Mouse (Mus musculus) heart, embryonic 15.5 days (tissue): ENCODE data around the gene Pitpna. TPM values are rescaled to one million over a fixed set of nuclear protein-coding genes. Genes with fewer than 3 reads are reported as not detected.
"Not testable (repeated sequence)": the region's sequence is repeated elsewhere in the genome, so short reads cannot be mapped to it uniquely, and the experiment has no call there.

ENCODE experiments used
- ATAC-seq: fragments of 200-750 bp; cut with Nextera tagmentation; replicated peaks from 2 replicates; pipeline ENCODE4 v1.8.0; 2017; ENCODE audit warnings: low read depth, moderate TSS enrichment; ENCODE audit not compliant: insufficient number of reproducible peaks, insufficient read depth, low FRiP score
- H3K27ac ChIP-seq: fragments of 300-500 bp; sonication (generic); 2 replicates; pipeline ENCODE4 v1.5.1; 2015; ENCODE audit warnings: mild to moderate bottlenecking, inconsistent platforms
- H3K27me3 ChIP-seq: fragments of 300-500 bp; sonication (generic); 2 replicates; pipeline ENCODE4 v1.6.1; 2015; ENCODE audit warnings: inconsistent platforms
- H3K36me3 ChIP-seq: fragments of 300-500 bp; sonication (generic); 2 replicates; pipeline ENCODE4 v1.6.1; 2015; ENCODE audit warnings: mild to moderate bottlenecking, inconsistent platforms
- H3K4me1 ChIP-seq: fragments of 300-500 bp; sonication (generic); replicated peaks from 2 replicates; pipeline ENCODE4 v1.6.1; 2015; ENCODE audit warnings: inconsistent platforms
- H3K4me2 ChIP-seq: fragments of 300-500 bp; sonication (generic); 2 replicates; pipeline ENCODE4 v1.6.1; 2015; ENCODE audit warnings: inconsistent platforms, mild to moderate bottlenecking, moderate library complexity
- H3K4me3 ChIP-seq: fragments of 300-500 bp; sonication (generic); 2 replicates; pipeline ENCODE4 v1.5.1; 2015; ENCODE audit warnings: mild to moderate bottlenecking, inconsistent platforms
- H3K9ac ChIP-seq: fragments of 300-500 bp; sonication (generic); 2 replicates; pipeline ENCODE4 v1.6.1; 2015; ENCODE audit warnings: mild to moderate bottlenecking, inconsistent platforms
- H3K9me3 ChIP-seq: fragments of 300-500 bp; sonication (generic); replicated peaks from 2 replicates; pipeline ENCODE4 v1.6.1; 2016; ENCODE audit warnings: inconsistent platforms
- WGBS: fragments of 180-500 bp; shearing (Covaris S2); methylation state at CpG from one replicate; pipeline ENCODE4 v1.1.7; 2015; ENCODE audit warnings: mixed read lengths; 5-methylcytosine and 5-hydroxymethylcytosine counted together
- polyA plus RNA-seq: library from polyadenylated mRNA; unstranded; fragments of >200 nt; fragmentation: Nextera tagmentation; extraction: Ambion mirVana; gene quantifications from 2 replicates; pipeline ENCODE4 v1.2.1, GENCODE M21; 2015

Pitpna gene
- polyA plus RNA-seq, 1 experiment from 2014 or later, result 63.4 TPM

DNA sequence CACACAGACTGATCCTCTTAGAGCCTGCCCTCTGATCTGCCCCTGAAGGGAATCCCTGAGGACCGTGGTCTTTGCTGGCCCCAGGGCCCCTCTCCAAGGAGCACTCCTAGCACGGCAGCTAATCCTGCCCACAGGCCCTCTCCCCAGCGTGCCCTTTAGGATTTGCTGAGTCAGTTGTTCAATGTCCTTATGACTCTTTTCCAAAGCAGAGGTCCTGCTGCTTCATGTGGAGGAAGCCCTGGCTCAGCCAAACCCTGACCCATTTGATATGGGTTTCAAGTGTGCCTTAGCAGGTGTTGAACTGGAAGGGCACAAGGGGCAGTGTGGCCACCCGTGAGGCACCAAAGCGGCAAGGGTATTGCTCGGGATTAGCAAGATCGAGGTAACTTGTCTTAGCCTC is 7.9 kb downstream of the Pitpna start:
- Histone ChIP-seq H3K27ac (no peak overlapping the region; the same call in 1 of the 2 replicates), H3K27me3 (no peaks in the 10 kb centered on the region), H3K4me3 (no peak overlapping the region), H3K36me3 (peaks cover 36% of the 10 kb centered on the region), H3K9me3 (no peaks in the 10 kb centered on the region), H3K4me2 (no peak overlapping the region), H3K9ac (no peak overlapping the region), H3K4me1 (peaks cover 27% of the 10 kb centered on the region)
- no peak for ATAC-seq
- 77% methylated on average over 7 of the region's 7 CpGs for WGBS

DNA sequence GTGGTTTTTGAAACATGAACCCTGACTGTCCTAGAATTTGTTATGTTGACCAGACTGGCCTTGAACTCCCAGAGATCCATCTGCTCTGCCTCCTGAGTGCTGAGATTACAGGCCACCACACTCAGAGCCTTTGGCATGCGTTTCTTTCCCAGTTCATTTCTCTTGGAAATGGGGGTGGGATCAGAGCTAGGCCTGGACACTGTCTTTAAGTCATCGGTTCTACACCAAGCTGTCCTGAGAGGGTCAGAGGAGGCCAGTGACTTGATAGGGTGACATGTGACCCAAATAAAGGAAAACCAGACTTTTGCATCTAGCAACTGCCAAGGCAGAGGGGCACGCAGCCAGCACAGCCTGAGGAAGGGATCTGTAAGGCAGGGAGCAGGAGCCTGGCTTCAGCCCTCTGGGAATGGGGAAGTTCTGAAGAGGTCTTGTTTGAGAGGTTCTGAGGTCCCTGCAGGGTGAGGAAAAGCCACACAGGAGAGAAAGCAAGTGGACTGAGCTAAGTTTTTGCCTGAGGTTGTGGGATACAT is 8.9 kb downstream of the Pitpna start:
- Histone ChIP-seq H3K9me3 (no peaks in the 10 kb centered on the region), H3K27me3 (no peaks in the 10 kb centered on the region), H3K9ac (no peak overlapping the region), H3K4me2 (no peak overlapping the region), H3K4me3 (no peak overlapping the region), H3K4me1 (peaks cover 27% of the 10 kb centered on the region), H3K27ac (0 out of 2 replicates have a peak overlapping the region, but pooled peaks have one; percentile 15), H3K36me3 (peaks cover 46% of the 10 kb centered on the region)
- ATAC-seq, result 0 out of 2 replicates have a peak, but pooled peaks have one; percentile 24
- WGBS, result 55% methylated on average over 3 of the region's 3 CpGs

DNA sequence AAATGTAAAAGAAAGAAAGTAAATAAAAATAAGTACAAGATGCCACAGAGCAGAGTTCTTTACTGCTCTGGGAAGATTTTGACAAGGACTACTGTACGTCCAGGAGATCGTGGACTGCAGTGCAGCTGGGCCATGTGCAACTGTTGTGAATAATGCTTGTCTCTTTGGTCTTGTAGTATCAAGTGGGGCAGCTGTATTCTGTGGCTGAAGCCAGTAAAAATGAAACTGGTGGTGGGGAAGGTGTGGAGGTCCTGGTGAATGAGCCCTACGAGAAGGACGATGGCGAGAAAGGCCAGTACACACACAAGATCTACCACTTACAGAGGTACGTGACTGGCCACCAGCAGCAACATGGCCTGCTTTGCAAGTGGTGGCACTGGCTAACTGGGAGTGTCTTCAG is 10.1 kb downstream of the Pitpna start:
- Histone ChIP-seq H3K4me3 (no peak overlapping the region), H3K9me3 (no peaks in the 10 kb centered on the region), H3K36me3 (peaks cover 50% of the 10 kb centered on the region), H3K27ac (0 out of 2 replicates have a peak overlapping the region, but pooled peaks have one; percentile 36), H3K4me2 (no peak overlapping the region), H3K9ac (no peak overlapping the region), H3K27me3 (no peaks in the 10 kb centered on the region), H3K4me1 (peaks cover 22% of the 10 kb centered on the region)
- 92% methylated on average over 6 of the region's 6 CpGs for WGBS
- no peak for ATAC-seq

DNA sequence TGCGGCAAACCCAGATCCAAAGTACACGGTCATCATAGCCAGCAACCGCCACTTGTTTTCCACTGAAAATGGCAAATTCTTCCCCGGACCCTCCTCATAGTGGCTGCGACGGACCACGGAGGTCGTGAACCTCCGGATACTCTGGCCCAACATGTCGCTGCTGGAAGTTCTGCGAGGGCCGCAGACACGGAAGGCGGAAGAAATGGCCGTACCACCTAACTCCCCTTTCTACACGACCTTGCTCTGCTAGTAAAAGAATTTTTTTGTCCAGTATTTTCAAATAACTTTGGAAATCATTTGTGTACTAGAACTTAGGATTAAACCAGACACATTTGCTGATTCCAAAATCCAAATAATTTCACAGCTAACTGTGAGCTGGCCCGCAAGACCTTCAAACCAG is 11.9 kb downstream of the Pitpna start:
- H3K9ac ChIP-seq, H3K27me3 ChIP-seq, H3K9me3 ChIP-seq, H3K27ac ChIP-seq, H3K4me3 ChIP-seq, H3K4me2 ChIP-seq, ATAC-seq: not testable (repeated sequence)
- H3K36me3 ChIP-seq, result peaks cover 54% of the 10 kb centered on the region
- WGBS, result 93% methylated on average over 17 of the region's 17 CpGs
- peaks cover 22% of the 10 kb centered on the region for H3K4me1 ChIP-seq

DNA sequence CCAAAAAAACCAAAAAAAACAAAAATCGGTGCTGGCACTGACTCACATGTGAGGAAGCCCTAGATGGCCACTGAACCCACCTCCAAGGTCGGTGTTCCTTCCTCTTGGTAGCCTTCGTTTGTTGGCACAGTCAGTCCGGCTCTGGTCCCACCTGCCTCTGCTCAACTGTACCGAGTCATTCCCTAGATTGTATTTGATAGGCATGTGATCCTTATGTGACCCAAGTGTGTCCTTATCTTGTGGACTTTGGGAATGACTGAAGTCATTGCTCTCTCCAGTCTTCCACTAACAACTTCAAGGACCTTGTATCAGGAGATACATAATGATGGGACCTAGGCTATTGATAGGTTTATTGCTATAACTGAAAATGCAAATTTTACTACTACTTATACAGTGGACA is 16.9 kb downstream of the Pitpna start:
- Histone ChIP-seq H3K4me2 (no peak overlapping the region), H3K9me3 (no peaks in the 10 kb centered on the region), H3K9ac (no peak overlapping the region), H3K4me1 (no peaks in the 10 kb centered on the region), H3K4me3 (no peak overlapping the region), H3K27ac (no peak overlapping the region), H3K36me3 (peaks cover 67% of the 10 kb centered on the region), H3K27me3 (no peaks in the 10 kb centered on the region)
- ATAC-seq, result no peak
- WGBS, result 79% methylated on average over 5 of the region's 5 CpGs

DNA sequence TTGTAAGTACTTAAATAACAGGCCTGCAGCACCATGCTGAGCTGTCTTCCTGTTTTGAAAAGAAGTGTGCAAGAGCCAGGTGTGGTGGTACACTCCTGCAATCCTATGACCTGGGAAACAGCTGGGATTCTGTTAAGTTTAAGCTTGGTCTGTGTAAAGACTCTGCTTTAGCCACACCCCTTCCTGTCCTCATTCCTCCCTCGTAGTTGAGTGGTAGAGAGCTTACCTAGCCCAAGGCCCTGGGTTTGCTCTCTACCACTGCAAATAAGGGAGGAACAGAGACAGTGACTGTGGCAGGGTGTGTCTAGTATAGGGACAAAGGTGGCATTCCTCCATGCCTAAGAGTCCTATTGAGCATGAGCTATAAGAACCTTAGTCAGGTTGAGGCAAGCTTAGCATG is 17.4 kb downstream of the Pitpna start:
- Histone ChIP-seq H3K9me3 (no peaks in the 10 kb centered on the region), H3K36me3 (peaks cover 68% of the 10 kb centered on the region), H3K27ac (no peak overlapping the region), H3K4me3 (no peak overlapping the region), H3K9ac (no peak overlapping the region), H3K4me1 (no peaks in the 10 kb centered on the region), H3K4me2 (no peak overlapping the region), H3K27me3 (no peaks in the 10 kb centered on the region)
- WGBS, result 50% methylated on average over 1 of the region's 1 CpGs
- ATAC-seq, result no peak

DNA sequence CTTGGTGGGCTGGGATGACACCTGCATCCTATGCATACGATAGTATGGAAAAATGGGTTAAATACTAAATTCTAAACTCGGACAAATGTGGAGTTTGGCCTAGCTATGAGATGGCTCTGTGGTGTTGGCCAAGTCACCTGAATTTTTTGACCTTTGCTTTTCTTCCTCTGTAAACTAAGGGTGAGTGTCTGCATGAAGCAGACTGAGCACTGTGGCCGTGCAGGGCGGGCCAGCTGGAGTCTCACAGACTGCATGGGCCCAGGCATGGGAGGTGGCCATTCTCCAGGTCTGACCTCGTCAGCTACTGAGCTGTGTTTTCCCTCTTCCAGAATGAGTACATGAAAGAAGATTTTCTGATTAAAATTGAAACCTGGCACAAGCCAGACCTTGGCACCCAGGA is 20.9 kb downstream of the Pitpna start:
- WGBS, result 91% methylated on average over 5 of the region's 5 CpGs
- H3K4me1 ChIP-seq, result no peaks in the 10 kb centered on the region
- no peaks in the 10 kb centered on the region for H3K27me3 ChIP-seq
- no peak overlapping the region for H3K4me2 ChIP-seq
- H3K27ac ChIP-seq, result no peak overlapping the region
- H3K36me3 ChIP-seq, result peaks cover 57% of the 10 kb centered on the region
- H3K9ac ChIP-seq, result no peak overlapping the region
- no peak for ATAC-seq
- H3K4me3 ChIP-seq, result no peak overlapping the region
- no peaks in the 10 kb centered on the region for H3K9me3 ChIP-seq

DNA sequence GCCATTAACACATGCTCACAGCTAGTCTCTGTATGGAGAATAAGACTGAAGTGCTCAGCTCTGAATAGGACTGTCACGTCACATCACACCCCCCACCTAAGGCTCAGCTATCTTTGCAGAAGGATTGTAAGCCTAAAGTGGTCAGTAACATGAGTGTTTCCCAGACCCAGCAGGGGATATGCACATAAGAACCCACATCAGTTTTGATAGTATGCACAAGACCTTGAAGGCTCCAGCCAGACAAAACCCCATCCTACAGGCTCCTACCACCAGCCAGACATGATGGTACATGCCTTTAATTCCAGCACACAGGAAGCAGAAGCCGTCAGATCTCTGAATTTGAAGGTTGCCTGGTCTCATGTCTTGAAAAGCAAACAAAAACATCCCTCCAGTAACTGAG is 22.1 kb downstream of the Pitpna start:
- 77% methylated on average over 2 of the region's 2 CpGs for WGBS
- ATAC-seq, result no peak

DNA sequence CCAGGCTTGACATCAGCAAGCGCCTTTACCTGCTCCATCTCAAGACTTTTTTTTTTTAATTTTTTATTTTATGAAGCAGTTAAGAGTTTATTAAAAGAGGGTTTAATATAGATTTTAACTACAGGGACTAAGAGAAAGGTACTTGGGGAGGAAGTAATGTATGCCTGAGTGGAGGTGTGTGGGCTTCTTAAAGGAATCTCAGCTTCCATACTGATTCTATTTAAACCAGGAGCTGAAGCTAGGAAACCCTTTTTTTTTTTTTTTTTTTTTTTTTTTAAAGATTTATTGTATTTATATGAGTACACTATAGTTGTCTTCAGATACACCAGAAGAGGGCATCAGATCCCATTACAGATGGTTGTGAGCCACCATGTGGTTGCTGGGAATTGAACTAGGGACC is 26.9 kb downstream of the Pitpna start:
- WGBS, result 98% methylated on average over 1 of the region's 1 CpGs
- Histone ChIP-seq H3K4me1 (peaks cover 1% of the 10 kb centered on the region; the same call in 1 of the 2 replicates), H3K4me2 (no peak overlapping the region), H3K36me3 (peaks cover 69% of the 10 kb centered on the region), H3K9me3 (no peaks in the 10 kb centered on the region), H3K27ac (no peak overlapping the region), H3K4me3 (no peak overlapping the region), H3K27me3 (no peaks in the 10 kb centered on the region), H3K9ac (no peak overlapping the region)
- no peak for ATAC-seq

More for the DNA sequence above, 22.1 kb downstream of the Pitpna start:
- H3K27ac ChIP-seq, result no peak overlapping the region
- H3K4me3 ChIP-seq, result no peak overlapping the region
- no peaks in the 10 kb centered on the region for H3K9me3 ChIP-seq
- H3K4me2 ChIP-seq, result no peak overlapping the region
- H3K4me1 ChIP-seq, result no peaks in the 10 kb centered on the region
- peaks cover 59% of the 10 kb centered on the region for H3K36me3 ChIP-seq
- no peaks in the 10 kb centered on the region for H3K27me3 ChIP-seq
- H3K9ac ChIP-seq, result no peak overlapping the region; the same call in 1 of the 2 replicates

DNA sequence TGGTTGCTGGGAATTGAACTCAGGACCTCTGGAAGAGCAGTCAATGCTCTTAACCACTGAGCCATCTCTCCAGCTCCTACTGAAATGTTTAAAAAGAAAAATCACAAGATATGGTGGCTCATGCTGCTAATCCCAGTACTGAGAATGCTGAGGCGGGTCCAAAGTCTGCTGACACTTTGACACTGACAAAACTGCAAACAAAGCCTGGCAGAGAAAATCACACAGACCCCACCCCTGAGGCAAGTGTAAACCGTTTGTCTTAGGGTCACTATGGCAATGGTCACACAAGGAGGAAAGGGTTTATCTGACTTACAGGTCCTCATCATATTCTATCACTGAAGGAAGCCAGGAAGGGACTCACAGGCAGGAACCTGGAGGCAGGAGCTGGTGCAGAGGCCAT is 27.7 kb downstream of the Pitpna start:
- Histone ChIP-seq H3K27ac (no peak overlapping the region), H3K4me2 (no peak overlapping the region), H3K36me3 (peaks cover 64% of the 10 kb centered on the region), H3K9ac (no peak overlapping the region), H3K9me3 (no peaks in the 10 kb centered on the region), H3K4me3 (no peak overlapping the region), H3K4me1 (peaks cover 9% of the 10 kb centered on the region), H3K27me3 (no peaks in the 10 kb centered on the region)
- WGBS, result 86% methylated on average over 2 of the region's 2 CpGs
- ATAC-seq, result no peak

DNA sequence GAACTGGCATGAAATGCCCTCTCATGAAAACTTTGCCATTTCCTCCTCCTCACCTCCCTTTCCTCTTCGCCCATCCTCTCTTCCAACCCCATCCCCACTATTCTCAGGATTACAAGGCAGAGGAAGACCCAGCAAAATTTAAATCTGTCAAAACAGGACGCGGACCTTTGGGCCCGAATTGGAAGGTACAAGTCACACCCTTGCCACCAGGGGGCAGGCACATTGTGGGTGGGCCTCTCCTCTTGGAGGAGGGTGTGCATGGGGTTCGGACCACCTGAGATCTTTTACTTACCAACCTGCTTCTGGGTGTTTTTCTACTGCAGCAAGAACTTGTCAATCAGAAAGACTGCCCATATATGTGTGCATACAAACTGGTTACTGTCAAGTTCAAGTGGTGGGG is 31.2 kb downstream of the Pitpna start:
- no peak for ATAC-seq
- H3K4me3 ChIP-seq, result no peak overlapping the region
- 83% methylated on average over 5 of the region's 5 CpGs for WGBS
- peaks cover 44% of the 10 kb centered on the region for H3K4me1 ChIP-seq
- H3K9me3 ChIP-seq, result no peaks in the 10 kb centered on the region
- H3K36me3 ChIP-seq, result peaks cover 52% of the 10 kb centered on the region
- H3K9ac ChIP-seq, result no peak overlapping the region
- no peaks in the 10 kb centered on the region for H3K27me3 ChIP-seq
- no peak overlapping the region for H3K4me2 ChIP-seq
- H3K27ac ChIP-seq, result no peak overlapping the region; the same call in 1 of the 2 replicates

DNA sequence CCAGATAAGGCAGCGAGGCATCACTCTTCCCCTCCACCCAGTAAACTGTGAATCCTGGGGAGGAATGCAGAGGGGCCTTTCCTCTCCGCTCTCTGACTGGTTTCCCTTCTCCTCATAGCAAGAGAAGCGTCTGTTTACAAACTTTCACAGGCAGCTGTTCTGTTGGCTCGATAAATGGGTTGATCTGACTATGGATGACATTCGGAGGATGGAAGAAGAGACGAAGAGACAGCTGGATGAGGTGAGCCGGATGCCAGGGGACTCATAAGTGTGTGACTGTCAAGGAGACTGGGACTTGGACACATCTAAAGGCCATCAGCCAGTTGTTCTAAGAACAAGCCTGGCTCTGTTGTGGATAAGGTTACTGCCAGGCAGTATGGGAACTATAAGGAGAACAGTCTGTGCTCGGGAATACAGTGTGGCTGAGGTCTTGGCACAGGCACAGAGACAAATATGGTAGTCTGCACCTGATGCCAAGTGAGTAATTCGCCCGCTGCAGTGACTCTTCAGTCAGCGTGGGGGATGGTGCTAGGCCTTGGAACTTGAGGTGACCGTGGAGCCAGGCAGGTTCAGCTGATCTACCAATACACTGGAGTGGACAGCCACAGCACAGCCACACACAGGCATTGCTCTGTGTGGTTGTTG is 32.4 kb downstream of the Pitpna start:
- 0 out of 2 replicates have a peak overlapping the region, but pooled peaks have one; percentile 13 for H3K9ac ChIP-seq
- WGBS, result 64% methylated on average over 12 of the region's 12 CpGs
- peaks cover 44% of the 10 kb centered on the region for H3K36me3 ChIP-seq
- H3K9me3 ChIP-seq, result no peaks in the 10 kb centered on the region
- no peak overlapping the region for H3K4me3 ChIP-seq
- peak overlapping the region; percentile 98 for H3K27ac ChIP-seq
- H3K27me3 ChIP-seq, result no peaks in the 10 kb centered on the region
- peaks cover 55% of the 10 kb centered on the region for H3K4me1 ChIP-seq
- peak; percentile 55 for ATAC-seq
- no peak overlapping the region for H3K4me2 ChIP-seq
